Mouse (Mus musculus) bone marrow, adult 2 months (tissue): ENCODE results near the gene Gtf2a1.

Experiments used
- CTCF ChIP-seq: fragments of 200-500 bp; IDR thresholded peaks from 2 replicates; pipeline ENCODE4 v1.5.1; 2011; ENCODE audit warnings: low read length, control low read depth; ENCODE audit not compliant: control insufficient read depth, insufficient read depth
- POLR2A ChIP-seq: fragments of 200-500 bp; IDR thresholded peaks from 2 replicates; pipeline ENCODE4 v1.6.1; 2011; ENCODE audit warnings: low read depth, mild to moderate bottlenecking, control low read depth, low read length, borderline replicate concordance; ENCODE audit not compliant: control insufficient read depth

GRCm38 (mm10) chr12:91567145-91567544 lies 23.1 kb downstream of the Gtf2a1 start:
- TF ChIP-seq CTCF (no peak), POLR2A (no peak)
